Mouse (Mus musculus) right cerebral cortex, postnatal 25 days (tissue): ENCODE measurements around the gene Zswim8.
"Not testable (repeated sequence)": the region's sequence is repeated elsewhere in the genome, so short reads cannot be mapped to it uniquely, and the experiment has no call there.

Experiments used
- DNase-seq: peaks from one replicate; pipeline ENCODE4 v3.0.0; 2022

Gene Zswim8

DNA sequence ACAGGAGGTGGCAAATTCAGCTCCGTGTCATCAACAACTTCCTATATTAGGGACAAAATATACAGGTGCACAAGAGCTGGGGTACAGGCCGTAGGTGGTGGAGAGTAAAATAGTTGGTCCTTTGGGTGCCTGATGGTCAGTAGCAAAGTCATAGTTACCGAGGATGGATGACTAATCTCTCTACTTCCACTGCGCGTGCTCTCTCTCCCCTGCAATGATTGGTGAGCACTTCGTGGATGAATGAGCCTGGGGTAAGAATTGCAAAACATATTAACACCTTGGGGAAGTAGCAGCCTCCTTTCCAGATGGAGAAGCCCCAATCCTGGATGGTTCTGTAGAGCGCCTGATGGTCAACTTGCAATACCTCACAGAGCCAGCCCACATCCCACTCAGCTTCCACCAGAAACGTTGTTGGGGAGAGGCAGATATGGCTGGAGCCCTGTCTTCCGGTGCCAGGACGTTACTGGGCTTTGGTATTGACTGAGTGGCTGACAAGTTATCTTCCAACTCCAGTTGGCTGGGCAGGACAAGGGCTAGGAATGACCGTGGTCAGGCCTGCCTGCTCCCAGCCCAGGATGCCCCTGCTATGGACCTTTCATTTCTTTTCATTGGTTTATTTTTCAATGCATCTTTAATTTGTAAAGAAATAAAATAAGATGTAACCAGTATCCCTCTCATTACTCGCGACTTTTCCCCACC lies 13.0 kb upstream of the Zswim8 start:
- DNase-seq = no peak

DNA sequence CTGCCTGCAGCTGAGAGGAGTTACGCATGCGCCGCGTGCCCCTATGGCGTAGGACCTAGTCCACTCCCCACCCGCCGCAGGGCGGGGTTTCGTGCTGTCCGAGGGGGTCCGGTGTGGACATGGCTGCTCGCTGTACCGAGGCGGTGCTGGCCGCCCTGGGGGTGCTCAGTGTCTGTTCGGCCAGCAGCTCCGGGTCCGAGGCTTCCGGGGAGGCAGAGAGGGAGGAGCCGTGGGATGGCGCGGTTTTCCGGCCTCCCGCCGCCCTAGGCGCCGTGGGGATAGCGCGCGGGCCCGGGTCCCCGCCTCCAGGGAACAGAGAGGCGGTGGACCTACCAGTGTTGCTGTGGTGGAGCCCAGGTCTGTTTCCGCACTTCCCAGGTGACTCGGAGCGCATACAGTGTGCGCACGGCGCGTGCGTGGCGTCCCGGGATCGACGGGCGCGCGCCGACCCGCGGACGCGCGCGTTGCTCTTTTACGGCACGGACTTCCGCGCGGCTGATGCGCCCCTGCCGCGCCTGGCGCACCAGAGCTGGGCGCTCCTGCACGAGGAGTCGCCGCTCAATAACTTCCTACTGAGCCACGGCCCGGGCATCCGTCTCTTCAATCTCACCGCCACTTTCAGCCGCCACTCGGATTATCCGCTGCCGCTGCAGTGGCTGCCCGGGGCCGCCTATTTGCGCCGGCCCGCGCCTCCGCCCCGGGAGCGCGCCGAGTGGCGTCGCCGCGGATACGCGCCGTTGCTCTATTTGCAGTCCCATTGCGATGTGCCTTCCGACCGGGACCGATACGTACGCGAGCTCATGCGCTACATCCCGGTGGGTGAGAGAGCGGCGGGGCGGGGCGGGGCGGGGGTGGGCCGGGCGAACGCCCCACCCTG lies 12.2 kb upstream of the Zswim8 start, which contains the start of gene Fut11:
Gene Fut11, plus strand, starts transcription at position 85 of the 877 bp plus-strand sequence.
- DNase-seq = peak; percentile 85

DNA sequence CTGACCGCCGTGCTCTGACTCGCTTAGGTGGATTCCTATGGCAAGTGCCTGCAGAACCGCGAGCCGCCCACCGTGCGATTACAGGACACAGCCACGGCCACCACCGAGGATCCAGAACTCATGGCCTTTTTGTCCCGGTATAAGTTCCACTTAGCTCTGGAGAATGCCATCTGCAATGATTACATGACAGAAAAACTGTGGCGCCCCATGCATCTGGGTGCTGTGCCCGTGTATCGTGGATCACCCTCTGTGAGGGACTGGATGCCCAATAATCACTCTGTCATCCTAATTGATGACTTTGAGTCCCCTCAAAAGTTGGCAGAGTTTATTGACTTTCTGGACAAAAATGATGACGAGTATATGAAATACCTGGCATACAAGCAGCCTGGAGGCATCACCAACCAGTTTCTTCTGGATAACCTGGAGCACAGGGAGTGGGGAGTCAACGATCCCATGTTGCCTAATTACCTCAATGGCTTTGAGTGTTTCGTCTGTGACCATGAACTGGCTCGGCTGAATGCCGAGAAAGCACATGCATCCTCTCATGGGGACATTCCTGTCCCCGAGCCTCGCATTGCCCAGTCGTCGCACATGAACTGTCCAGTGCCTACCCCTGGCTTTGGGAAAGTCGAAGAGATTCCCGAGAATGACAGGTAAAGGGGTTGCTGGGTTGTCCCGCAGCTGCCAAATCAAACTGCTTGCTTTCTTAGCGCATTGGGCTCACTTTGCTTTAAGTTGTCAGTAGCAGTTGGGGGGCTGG lies 11.4 kb upstream of the Zswim8 start:
- DNase-seq = no peak

DNA sequence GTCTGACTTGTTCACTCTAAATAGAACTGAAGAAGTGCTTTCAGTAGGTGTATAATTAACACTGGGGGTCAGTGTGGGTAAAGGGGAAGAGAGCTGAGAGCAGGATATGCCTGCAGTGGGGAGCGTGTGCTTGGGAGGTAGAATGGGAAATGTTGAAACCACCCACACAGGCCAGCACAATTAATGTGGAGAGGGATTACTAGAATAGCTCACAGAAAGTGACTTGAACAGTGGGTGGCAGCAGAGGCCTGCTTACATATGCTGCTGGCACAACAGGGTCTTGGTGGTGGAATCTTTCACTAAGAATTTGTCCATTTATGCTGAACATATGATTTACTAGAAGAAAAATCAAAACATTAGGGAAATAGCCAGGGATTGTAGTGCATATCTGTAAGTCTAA lies 10.4 kb upstream of the Zswim8 start:
- DNase-seq = peak; percentile 37

DNA sequence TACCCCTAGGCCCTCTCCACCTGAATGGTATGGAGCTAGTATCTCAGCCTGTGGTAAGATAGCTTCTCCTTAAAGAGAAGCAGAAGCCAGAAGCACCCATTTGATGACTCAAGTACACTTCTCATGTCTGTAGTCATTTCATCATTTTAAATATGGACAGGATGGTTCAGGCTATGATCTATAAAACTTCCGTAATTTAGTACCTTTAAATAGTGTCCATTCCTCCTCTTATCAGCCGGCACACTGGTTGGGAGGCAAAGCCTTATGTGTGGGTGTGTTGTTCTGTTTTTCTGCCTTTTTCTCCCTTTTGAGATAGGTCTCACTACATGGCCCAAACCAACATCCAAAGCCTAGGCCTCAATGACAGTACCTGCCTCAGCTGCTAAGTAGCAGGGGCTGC lies 8.8 kb upstream of the Zswim8 start:
- DNase-seq = no peak

DNA sequence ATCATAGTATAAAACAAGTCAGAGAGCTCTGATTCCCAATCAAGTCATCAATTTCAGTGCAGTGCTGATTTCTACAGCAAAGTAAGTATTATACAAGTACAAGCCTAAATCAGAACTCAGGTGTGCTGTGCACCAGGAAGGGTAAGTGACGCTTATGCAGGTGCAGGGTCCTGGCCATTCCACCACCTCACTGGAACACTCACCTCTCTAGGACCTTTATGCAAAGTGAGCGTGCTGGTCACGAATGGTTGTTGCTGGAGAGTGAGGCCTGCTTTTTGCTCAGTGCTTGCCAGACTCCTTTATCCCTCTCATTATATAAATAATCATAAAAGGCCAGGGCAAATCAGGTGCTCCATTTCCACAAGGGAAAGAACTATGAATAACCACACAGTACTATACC lies 7.0 kb upstream of the Zswim8 start:
- no peak for DNase-seq

DNA sequence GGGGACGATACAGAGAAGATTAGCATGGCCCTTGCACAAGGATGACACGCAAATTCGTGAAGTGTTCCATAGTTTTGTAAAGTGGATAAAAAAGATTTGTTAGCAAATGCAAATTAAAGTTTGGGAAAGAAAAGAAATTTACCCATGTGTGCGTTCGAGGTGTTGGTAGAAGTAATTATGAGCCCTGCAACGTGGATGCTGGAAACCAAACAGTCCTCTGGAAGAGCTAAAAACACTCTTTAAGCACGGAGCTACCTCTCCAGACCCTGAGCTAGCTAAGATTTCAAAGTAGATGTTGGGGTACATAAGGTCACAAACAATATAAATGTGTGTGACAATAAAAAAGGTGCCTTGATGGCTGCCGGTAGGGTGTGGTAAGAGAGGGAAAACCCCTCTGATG lies 5.8 kb upstream of the Zswim8 start:
- DNase-seq = no peak

DNA sequence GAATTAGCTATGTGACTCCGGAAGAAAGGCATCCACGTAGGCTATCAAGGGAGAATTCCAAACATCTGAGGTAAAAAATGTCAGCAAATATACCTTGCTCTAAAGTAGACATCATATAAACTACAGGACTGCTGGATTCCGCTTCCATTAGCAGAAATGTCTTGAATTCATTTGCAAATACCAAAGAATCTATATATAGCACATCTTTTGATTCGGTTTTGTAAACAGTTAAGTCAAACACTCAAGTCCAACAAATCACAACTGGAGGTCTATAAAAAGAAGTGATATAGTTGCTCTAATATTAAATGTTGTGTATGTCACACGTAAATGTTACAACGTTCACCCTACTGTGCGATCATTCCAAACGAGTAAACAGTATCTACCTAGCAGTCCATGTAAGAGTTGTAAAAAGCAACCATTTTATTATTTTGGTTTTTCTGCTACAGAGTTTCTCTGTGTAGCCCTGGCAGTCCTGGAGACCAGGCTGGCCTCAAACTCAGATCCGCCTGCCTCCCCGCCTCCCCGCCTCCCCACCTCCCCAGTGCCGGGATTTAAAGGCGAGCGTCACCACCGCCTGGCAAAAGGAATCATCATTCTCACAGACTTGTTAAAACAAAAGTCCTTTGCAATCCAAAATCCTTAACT lies 5.1 kb upstream of the Zswim8 start:
- DNase-seq = no peak

DNA sequence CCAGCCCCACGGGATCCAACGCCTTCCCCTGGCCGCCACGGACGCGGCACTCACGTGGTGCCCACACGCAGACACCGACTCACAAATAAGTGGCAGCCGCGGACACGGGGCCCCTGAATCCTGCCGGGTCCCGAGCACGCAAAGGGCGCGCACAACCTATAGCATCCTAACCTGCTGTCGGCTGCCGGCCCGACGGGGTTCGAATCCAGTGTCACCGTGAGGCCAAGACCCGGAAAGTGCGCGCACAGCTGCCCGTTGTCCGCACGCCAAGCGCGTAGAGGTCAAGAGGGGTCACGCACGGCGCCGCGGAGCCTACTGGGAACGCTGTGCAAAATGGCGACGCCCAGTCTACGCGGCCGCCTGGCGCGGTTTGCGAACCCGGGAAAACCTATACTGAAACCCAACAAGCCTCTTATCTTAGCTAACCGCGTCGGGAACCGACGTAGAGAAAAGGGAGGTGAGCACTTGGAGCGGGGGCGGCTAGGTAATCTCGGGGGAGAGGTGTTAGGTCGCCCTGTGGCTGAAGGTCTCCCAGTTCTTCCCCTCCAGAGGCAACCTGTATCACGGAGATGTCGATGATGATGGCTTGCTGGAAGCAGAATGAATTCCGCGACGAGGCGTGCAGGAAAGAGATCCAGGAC lies 4.5 kb upstream of the Zswim8 start, which contains the start of gene Chchd1:
Gene Chchd1, plus strand, starts transcription at position 266 of the 641 bp plus-strand sequence.
- DNase-seq = peak; percentile 92

DNA sequence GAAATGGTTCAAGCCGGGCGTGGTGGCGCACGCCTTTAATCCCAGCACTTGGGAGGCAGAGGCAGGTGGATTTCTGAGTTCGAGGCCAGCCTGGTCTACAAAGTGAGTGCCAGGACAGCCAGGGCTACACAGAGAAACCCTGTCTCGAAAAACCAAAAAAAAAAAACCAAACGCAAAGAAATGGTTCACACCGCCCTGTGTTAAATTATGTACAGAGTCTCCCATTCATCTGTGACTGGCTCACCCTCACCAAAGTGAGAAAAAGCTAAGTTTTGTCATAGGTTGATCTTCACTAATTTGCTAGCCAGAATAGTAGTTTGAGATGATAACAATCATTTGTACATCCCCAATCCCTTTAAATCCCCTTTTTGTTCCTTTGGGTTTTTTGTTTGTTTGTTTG lies 3.9 kb upstream of the Zswim8 start:
- not testable (repeated sequence) for DNase-seq

DNA sequence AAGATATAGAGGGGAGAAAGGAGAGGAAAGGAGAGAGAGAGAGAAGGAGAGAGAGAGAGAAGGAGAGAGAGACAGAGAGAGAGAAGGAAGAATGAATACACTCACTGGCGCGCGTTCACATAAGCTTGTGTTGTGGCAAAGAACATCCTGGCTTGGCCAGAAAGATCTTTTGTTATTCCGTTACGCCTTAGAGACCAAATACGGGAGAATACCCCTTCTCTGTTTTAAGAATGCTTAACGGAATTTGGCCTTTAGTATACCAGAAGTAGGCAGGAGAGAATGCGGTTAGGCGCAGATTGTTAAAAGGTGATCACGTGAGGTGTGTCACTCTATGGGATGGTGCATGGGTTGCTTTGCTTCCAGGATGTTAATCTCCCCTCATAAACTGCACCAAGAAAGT lies 887 bp downstream of the Zswim8 start:
- DNase-seq = no peak

DNA sequence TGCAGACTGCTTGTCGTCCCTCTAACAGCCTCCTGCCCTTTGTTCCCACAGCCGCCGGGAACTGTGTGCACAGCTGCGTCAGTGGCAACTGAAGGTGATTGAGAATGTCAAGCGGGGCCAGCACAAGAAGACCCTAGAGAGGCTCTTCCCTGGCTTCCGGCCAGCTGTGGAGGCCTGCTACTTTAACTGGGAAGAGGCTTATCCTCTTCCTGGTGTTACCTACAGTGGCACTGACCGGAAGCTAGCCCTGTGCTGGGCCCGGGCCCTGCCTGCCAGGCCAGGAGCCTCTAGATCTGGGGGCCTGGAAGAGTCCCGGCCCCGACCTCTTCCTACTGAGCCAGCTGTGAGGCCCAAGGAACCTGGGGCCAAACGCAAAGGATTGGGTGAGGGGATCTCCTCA lies 6.5 kb downstream of the Zswim8 start:
- no peak for DNase-seq

DNA sequence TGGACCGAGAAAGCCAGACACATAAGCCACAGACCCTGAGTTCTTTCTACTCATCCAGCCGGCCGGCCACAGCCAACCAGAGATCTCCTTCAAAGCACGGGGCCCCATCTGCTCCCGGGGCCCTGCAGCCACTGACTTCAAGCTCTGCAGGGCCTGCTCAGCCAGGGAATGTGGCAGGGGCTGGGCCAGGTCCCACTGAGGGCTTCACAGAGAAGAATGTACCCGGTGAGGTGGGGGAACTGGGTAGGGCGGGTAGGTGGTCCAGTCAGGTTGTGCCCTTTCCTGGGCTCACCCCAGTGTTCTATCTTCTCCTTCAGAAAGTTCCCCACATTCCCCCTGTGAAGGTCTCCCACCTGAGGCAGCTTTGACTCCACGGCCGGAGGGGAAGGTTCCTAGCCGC lies 11.1 kb downstream of the Zswim8 start:
- no peak for DNase-seq

DNA sequence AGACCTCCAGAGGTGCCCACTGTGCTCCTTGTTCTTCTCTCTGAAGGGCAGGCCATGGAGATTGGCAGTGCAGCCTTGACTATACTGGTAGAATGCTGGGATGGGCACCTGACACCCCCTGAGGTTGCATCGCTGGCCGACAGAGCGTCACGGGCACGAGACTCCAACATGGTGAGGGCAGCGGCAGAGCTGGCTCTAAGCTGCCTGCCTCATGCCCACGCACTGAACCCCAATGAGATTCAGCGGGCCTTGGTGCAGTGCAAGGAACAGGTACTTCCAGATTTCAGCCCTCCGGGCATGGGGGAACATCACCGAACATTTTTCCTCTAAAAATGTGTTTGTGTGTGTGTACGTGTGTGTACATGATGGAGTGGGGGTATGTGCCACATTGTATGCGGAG lies 12.4 kb downstream of the Zswim8 start:
- DNase-seq = no peak

DNA sequence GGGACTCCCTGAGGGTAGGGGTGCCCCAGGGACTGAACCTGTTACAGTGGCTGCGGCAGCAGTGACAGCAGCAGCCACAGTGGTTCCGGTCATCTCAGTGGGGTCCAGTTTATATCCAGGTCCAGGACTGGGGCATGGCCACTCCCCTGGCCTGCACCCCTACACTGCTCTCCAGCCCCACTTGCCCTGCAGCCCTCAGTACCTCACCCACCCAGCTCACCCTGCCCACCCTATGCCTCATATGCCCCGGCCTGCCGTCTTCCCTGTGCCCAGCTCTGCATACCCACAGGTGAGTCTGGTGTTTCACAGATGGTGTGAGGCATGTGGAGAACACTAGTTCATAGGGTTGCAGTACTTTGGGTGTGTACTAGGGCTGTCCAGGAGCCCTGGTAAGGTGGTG lies 14.0 kb downstream of the Zswim8 start:
- DNase-seq = no peak

DNA sequence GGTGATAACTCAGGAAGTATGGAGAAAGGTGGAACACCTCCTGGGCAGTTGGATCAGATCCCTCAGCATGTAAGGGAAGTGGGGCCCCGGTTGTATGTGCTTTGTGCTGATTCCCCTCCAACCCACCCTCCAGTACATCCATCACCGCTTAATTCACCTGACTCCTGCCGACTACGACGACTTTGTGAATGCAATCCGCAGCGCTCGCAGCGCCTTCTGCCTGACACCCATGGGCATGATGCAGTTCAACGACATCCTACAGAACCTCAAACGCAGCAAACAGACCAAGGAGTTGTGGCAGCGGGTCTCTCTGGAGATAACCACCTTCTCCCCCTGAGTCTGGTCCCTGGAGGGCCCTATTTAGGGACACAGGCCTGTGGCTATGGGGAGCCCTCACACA lies 15.7 kb downstream of the Zswim8 start:
- DNase-seq = no peak

DNA sequence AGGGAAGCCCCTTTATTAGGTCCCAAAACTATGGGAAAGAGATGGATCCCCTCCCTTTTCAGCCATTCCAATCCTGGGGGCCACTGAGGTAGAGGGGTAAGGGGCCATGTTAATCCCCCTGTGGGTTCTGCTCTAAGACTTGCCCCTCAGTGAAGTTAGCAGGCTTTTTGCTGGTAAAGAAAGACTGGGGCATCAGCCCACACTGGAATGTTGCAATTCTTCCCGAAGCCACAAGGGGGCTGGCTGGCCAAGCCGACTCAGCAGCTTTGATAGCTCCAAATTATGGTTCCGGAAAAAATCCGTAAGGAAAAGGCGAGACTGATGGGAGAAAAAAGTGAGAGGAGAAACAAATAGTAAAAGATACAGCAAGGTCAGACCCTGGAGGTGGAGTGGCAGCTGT lies 16.7 kb downstream of the Zswim8 start:
- peak; percentile 71 for DNase-seq

DNA sequence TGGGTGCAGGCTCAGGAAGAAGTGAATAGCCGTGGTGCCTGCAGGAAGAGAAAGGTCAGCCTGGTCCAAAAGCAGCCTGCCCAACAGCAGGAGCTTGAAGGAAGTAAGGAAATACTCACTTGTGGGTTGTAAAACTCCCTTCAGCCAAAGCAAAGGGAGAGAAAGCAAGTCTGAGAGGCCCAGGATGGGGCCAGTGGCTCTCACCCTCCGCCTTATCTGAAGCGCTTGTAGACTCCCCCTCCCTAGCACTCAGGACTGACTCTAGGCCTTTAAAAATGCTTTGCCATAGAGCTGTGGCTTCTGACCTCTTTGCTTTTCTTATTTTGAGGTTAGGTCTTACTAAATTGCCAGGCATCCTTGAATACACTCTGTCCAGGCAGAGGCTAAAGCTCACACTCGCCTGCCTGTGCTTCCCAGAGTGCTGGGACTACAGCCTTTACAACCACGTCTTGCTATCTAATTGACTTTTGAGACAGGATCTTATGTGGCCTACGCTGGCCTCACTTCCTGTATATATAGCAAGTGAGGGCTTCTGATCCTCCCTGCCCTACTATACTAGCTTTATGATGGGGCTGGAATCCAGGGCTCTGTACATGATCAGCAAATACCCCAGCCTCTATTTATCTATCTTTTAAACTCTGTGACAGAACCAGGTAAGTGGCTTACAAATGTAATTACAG lies 18.4 kb downstream of the Zswim8 start:
- no peak for DNase-seq

DNA sequence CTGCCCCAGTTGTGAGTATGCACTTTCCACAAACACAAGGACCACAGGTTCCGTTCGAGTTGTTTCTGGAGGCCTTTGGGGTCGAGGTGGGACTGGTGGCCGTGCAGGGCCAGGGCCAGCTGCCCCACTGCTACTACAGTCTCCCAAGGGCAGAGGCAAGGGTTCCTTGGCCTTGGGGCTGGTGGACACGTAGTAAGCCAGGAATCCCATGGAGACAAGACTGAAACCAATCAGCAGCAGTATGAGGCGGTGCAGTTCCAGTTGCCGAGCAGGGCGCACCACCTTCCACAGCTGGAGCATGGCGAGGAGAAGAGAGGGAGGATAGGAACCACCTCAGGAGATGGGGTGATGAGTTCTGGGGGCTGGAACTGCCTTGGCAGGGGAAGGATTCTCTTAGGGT lies 22.5 kb downstream of the Zswim8 start:
- DNase-seq = no peak

DNA sequence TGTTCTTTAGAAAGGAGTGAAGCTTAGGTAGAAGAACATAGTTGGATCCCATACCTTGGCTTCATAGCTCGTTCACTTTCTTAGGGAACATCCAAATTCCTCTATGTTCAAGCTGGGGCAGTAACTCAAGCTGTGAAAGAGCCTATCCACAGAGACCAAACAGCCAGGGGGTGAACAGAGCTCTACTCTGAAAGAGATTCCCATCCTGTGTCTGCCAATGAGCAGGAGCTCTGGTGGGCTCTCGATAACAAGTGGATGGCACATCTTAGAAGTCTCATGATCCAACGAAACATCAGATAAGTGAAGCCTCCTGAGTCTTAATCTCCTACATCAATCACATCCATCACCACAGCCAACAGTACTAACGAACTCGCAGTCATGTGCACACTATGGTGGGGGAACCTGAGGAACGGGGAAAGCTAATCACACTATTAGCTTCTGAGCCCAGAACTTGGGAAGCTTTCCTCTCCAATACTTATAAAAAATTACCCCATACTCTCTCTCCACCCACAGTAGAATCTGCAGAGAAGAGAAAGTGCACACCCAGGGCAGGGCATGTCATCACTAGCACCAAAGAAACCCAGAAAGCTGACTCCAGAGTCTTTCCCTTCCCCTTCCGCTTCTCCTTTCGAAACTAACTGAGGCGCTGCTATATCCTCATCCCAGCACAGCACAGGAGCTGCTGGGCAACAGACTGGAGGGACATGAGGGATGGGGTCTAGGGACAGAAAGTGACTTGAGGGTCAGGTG lies 23.7 kb downstream of the Zswim8 start:
- DNase-seq = no peak
